Mouse (Mus musculus): ENCODE results near the gene Btbd9.
A peak's percentile ranks its signal among the peaks of the same experiment; 100 is the strongest.

Gene Btbd9

DNA sequence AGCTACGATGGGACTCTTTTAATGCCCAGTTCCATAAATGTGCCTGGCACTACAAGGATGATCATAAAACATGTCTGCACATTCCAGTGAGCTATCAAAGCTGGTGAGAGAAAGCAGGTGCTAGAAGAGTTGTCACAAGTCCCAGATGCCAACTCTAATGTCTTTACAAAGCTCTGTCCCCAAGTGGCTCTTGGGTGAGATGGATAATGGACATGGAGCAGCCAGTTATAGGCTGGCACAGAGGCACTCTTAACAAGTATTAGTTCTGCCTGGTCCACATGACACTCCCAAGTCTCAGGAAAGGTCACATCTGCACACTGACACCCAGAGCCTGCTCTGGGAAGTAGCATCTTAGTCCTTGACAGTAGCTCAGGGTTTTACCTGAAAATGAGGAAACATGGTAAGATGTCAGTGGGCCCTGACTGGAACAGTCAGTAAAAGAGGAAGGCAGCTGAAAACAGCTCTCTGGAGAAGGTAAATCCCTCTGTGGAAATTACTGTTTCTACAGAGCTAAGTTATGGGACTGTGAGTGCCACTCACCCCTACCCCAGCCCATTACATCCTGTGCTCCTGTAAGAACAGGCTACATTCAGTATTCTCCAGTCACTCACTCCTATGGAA is 91.7 kb downstream of the Btbd9 start:
- no peak for DNase-seq (ENCODE audit: low read depth, low spot score)

GRCm38 (mm10) chr17:30481766-30482165 is 94.5 kb downstream of the Btbd9 start:
- DNase-seq (ENCODE audit: low read depth, low spot score) = no peak

GRCm38 (mm10) chr17:30481341-30481740 is 94.9 kb downstream of the Btbd9 start:
- DNase-seq (ENCODE audit: low read depth, low spot score) = no peak

DNA sequence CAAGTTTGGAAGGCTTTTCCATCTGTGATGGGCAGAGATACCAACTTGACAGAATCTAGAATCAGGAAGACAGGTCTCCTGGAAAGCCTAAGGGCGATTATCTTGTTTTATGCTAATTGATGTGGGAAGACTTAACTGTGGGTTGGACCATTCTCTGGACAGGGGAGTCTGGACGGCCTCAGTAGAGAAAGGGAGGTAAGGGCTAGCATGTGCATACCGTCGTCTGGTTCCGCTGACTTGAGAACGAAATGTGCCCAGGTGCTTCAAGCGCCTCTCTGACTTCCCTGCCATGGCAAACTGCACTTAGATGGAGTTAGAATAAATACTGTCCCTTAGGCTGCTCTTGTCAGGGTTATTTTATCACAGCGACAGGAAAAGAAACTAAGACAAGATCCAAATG is 95.9 kb downstream of the Btbd9 start:
- DNase-seq (ENCODE audit: low read depth, low spot score) = peak; percentile 52

GRCm38 (mm10) chr17:30478181-30478580 is 98.1 kb downstream of the Btbd9 start:
- peak; percentile 42 for DNase-seq (ENCODE audit: low read depth, low spot score)

DNA sequence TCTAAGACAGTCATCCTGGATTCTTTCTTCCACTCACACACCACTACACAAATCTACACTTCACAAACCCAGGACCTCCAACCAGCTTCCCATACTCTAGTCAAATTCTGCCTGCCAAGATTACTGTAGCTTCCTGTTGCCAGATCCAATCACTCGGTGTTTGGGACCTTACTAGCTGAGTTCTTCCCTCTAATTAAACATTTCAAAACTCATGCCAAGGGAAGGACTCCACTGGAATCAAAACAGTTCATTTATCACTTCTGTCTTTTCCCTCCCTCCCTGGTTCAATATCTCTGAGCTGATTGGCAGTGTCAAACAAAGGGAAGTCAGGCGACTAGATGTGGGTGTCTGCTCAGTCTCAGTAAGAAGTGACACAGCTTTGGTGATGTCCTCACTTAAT is 101.7 kb downstream of the Btbd9 start:
- DNase-seq (ENCODE audit: low read depth, low spot score) = no peak

GRCm38 (mm10) chr17:30472776-30473175 is 103.5 kb downstream of the Btbd9 start:
- DNase-seq (ENCODE audit: low read depth, low spot score) = no peak

- no peak for DNase-seq (ENCODE audit: low read depth, low spot score)
Observed at GRCm38 (mm10) chr17:30471512-30471911, 104.8 kb downstream of the Btbd9 start.

- no peak for DNase-seq (ENCODE audit: low read depth, low spot score)
Observed at GRCm38 (mm10) chr17:30470790-30471189, 105.5 kb downstream of the Btbd9 start.

- no peak for DNase-seq (ENCODE audit: low read depth, low spot score)
Observed at GRCm38 (mm10) chr17:30470286-30470685, 106.0 kb downstream of the Btbd9 start.

DNA sequence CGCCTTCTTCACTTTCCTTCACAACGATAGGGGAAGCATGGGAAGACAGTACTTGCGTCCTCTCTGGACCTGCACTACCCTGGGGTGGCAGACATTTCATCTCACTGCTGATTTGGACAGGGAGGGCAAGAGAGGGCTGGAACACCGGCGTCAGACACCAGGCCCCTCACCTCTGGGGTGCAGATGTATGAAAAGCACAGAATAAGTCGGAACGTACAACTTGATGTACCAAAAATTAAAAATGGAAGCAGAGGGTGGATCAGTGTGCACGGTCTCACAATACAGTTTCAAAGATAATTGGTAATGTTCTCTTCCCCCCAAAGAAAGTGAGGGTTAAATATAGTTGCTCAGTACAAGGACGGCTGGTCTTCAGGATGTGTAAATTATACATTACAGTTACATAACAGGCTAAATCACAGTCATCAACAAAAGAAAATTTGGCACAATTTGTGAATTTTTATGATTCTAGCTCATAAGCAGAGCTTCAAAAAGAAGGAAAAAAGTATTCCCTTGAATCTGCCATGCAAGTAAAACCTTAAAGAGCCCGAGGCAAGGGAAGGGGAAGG is 106.7 kb downstream of the Btbd9 start:
- DNase-seq (ENCODE audit: low read depth, low spot score) = no peak

- no peak for DNase-seq (ENCODE audit: low read depth, low spot score)
Observed at GRCm38 (mm10) chr17:30468368-30468767, 107.9 kb downstream of the Btbd9 start.

GRCm38 (mm10) chr17:30467566-30468213 is 108.6 kb downstream of the Btbd9 start:
- no peak for DNase-seq (ENCODE audit: low read depth, low spot score)

DNA sequence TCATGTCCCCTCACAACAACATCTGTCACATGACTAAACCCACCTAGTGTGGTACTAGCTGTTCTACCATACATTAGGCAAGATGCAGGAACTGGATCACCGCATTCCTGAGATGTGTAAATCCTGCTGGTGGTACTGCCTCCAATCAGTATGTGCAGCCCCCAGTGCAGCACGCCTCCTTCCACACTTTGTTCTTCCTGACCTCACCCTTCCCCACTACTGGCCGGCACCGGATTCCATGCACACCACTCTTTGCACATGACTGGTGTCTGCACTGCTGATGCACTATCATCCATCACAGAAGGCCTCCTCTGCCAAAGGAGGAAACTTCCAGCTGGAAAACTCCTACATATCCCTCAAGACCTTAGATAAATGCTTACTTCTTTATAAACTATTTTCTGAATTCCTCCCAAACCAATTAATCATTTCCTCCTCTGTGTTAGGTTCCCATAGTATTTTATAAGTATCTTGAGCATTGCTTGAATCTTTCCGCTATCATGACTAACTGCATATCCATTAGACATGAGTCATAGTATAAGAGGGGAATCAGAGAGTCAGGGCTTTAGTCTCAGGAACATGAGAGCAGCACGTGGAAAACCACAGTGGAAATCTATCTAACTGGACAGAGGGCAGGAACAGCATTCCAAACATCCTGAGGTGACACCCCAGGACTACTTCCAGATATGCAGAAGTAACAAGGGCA is 111.1 kb downstream of the Btbd9 start:
- DNase-seq (ENCODE audit: low read depth, low spot score) = peak; percentile 60

- peak; percentile 67 for DNase-seq (ENCODE audit: low read depth, low spot score)
Observed at GRCm38 (mm10) chr17:30464240-30464745, 112.0 kb downstream of the Btbd9 start.

DNA sequence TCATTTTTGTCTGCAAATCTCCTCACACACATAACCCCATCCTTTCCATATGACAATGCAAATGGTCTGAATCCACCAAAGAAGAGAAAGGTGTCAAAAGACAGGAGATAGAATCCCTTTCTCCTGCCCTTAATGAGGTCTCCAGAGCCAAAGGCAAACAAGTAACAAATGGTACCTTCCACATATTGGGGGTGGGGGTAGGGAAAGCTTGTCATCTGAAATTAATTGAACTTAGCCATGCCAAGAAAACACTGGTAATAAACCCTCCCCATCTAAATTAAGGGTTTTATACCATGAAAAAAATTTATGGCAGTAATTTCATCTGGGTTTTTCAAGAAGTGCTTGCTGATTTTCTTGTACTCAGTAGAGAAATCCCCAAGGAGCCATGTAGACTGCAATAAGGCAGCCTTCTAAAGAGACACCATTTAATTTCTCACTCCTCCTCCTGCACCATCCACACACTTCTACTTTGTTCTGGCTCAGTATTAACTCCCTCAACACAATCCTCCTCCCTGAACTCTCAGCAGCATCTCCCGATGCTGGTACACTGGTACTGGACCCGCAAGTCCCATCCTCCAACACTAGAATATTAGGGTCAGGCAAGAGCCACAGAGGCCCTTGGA is 115.5 kb downstream of the Btbd9 start:
- DNase-seq (ENCODE audit: low read depth, low spot score) = no peak

DNA sequence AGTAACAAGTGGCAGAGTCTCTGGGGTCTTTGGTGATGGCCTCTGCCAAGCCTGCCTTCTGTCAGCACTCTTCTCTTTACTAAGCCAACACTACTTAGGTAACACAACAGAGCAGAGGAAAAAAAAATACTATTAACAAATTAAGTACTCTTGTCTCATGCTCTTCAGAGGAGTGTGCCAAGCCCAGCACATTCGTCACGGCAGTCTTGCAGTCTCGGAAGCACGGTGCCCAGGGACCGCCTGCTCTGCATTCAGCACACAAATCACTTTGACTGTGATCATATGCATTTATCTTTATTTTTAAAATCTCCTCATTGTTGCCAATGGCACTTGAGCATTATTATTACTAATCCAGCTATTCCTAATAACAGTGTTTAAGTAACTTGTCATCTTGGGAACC is 116.6 kb downstream of the Btbd9 start:
- no peak for DNase-seq (ENCODE audit: low read depth, low spot score)

DNA sequence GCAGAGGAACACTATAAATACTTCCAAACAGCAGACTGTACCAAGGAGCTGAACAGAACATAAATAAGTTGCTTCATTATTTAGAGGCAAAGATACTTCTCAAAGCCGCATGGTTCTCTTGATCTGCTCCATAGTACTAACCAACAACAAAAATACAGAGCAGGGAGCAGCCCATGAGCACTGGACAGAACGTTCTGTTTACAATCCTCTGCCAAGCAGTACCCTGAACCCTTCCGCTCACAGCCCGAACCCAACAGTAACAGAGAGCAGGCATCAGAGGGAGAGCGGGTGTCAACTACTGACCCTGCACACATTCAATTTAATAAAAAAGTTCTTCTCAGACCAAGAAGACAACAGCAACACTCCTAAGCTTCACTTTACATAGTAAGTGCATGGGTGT is 117.4 kb downstream of the Btbd9 start:
- DNase-seq (ENCODE audit: low read depth, low spot score) = no peak

DNA sequence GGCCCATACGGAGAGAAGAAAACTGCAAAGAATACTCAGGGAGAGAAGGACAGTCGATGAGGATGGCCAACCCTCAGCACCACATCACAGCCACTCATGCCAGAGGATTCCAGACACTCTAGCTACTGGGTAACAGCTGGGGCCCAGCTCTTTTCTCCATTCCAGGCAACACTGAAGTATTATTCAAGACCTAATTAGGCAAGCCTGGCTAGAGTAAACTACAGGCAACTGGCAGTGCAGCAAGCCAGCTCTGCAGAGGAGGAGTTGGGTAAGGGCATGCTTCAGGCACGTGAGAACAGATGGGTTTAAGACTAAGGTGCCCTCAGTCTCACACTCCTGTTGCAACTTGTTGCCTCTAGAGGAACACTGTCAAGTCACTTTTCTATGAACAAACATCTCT is 118.0 kb downstream of the Btbd9 start:
- DNase-seq (ENCODE audit: low read depth, low spot score) = no peak

DNA sequence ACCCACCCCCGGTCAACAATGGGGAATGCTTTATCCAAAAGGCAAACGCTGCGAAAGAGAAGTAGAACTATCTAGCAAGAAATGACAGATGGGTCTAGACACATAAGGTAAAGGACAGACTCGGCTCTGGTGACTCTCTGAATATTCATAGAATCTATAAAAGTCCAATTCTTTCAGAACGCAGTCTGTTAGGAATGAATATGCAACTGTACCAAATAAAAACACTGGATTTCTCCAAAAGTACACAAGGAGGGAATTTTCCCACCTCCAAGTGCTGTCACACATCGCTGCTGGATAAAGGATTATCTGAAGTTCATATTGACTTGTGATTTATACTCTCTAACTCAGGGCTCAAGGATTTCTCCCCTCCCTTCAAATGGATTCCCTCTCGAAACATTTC is 118.8 kb downstream of the Btbd9 start:
- DNase-seq (ENCODE audit: low read depth, low spot score) = no peak

- DNase-seq (ENCODE audit: low read depth, low spot score) = no peak
Observed at GRCm38 (mm10) chr17:30456293-30456692, 120.0 kb downstream of the Btbd9 start.

DNA sequence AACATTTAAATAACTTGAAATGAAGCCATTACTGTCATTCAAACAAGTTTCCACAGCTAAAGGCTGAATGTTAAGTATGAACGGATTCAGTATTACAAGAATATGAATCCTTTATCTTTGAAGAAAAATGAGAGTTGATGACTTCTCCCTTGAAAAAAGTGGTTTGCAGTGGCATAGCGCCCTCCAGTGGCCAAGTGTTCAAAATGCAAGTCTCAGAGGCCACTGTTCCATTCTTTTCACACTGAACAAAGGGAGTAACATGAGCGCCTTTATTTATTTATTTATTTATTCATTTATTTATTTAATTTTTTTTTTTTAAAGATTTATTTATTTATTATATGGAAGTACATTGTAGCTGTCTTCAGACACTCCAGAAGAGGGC is 121.4 kb downstream of the Btbd9 start:
- DNase-seq (ENCODE audit: low read depth, low spot score) = peak; percentile 87

Data from ZHBTc4 (cell line).